Mouse (Mus musculus) spleen, adult 2 months (tissue): ENCODE data around the gene Dmbt1. TPM values are rescaled to one million over a fixed set of nuclear protein-coding genes. Genes with fewer than 3 reads are reported as not detected.

Experiments used
- DNase-seq, 2 experiments: peaks; one replicate each; pipeline versions ENCODE4 v3.0.0 to v3.0.0-alpha.2; 2012 to 2021; ENCODE audit warnings: low spot score in 2 of 2, low read depth in 1 of 2
- H3K27ac ChIP-seq: fragments of 200-500 bp; 2 replicates; pipeline ENCODE4 v1.5.1; 2012; ENCODE audit warnings: low read length, inconsistent platforms; ENCODE audit not compliant: insufficient read depth
- H3K27me3 ChIP-seq: fragments of 200-500 bp; 2 replicates; pipeline ENCODE4 v1.6.1; 2012; ENCODE audit warnings: mild to moderate bottlenecking, moderate library complexity, low read length, inconsistent platforms; ENCODE audit not compliant: control insufficient read depth, insufficient read depth
- H3K36me3 ChIP-seq: fragments of 200-500 bp; 2 replicates; pipeline ENCODE4 v1.6.1; 2012; ENCODE audit warnings: mild to moderate bottlenecking, low read length, inconsistent platforms; ENCODE audit not compliant: control insufficient read depth, insufficient read depth
- H3K4me1 ChIP-seq: fragments of 200-500 bp; 2 replicates; pipeline ENCODE4 v1.6.1; 2011; ENCODE audit warnings: inconsistent platforms; ENCODE audit not compliant: control insufficient read depth, insufficient read depth, insufficient read length
- H3K4me3 ChIP-seq: fragments of 200-500 bp; 2 replicates; pipeline ENCODE4 v1.5.1; 2011; ENCODE audit warnings: mild to moderate bottlenecking, inconsistent platforms; ENCODE audit not compliant: insufficient read depth, insufficient read length; ENCODE audit errors: extremely low read depth
- CTCF ChIP-seq: fragments of 200-500 bp; IDR thresholded peaks from 2 replicates; pipeline ENCODE4 v1.5.1; 2011; ENCODE audit warnings: mild to moderate bottlenecking, inconsistent platforms; ENCODE audit not compliant: insufficient read depth, insufficient read length, insufficient replicate concordance; ENCODE audit errors: extremely low read depth
- POLR2A ChIP-seq: fragments of 200-500 bp; IDR thresholded peaks from 2 replicates; pipeline ENCODE4 v1.6.1; 2011; ENCODE audit warnings: low read depth, low read length, inconsistent platforms
- WGBS: fragments of 180-500 bp; shearing (Covaris S2); methylation state at CpG from one replicate; pipeline ENCODE4 v1.1.7; 2018; 5-methylcytosine and 5-hydroxymethylcytosine counted together
- polyA plus RNA-seq: library from polyadenylated mRNA; depleted of rRNA; stranded (reverse); fragments of >200 nt; gene quantifications from 2 replicates; pipeline ENCODE4 v1.2.3, GENCODE M21; 2012; rRNA removed

Dmbt1 gene
- polyA plus RNA-seq = 114 and 117 TPM in 2 replicates

DNA sequence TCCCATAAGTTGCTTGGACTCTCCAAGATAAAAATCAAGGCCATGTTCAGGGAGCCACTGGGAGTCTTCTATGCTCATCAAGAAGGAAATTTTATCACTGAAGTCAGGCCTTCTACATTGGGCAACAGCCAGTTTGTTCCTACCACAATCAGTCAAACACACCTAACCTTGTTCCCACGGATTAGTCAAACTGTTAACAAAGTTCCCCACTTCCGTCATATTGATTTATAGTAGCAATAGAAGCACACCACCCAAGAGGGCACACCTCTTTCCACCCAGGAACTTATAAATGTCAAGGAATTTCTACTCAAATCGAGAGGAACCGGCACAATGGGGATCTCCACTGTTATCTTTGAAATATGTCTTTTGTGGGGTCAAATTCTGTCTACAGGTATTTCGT, at the start of gene Dmbt1:
Gene Dmbt1 (plus strand): TSS at position 299 of the 400 bp plus-strand sequence.
- DNase-seq = no peak
- Histone ChIP-seq H3K27ac (no peak within 1 kb of the TSS), H3K4me1 (no peaks in the 10 kb centered on the region), H3K36me3 (no peaks in the 10 kb centered on the region), H3K4me3 (no peak within 1 kb of the TSS), H3K27me3 (no peaks in the 10 kb centered on the region)
- TF ChIP-seq POLR2A (no peak), CTCF (no peak)
- 70% methylated on average over 5 of the region's 5 CpGs for WGBS

GRCm38 (mm10) chr7:130982371-130982770, 49.5 kb upstream of the Dmbt1 start:
- no peaks in the 10 kb centered on the region for H3K36me3 ChIP-seq
- no peak overlapping the region for H3K27ac ChIP-seq
- no peaks in the 10 kb centered on the region for H3K27me3 ChIP-seq
- no peak overlapping the region for H3K4me3 ChIP-seq
- no peaks in the 10 kb centered on the region for H3K4me1 ChIP-seq
- 86% methylated on average over 4 of the region's 4 CpGs for WGBS
- DNase-seq = no peak
- no peak for TF ChIP-seq POLR2A
- no peak for TF ChIP-seq CTCF

GRCm38 (mm10) chr7:130982881-130983280, 49.0 kb upstream of the Dmbt1 start:
- 71% methylated on average over 3 of the region's 3 CpGs for WGBS
- no peak for DNase-seq
- TF ChIP-seq POLR2A (no peak), CTCF (no peak)

DNA sequence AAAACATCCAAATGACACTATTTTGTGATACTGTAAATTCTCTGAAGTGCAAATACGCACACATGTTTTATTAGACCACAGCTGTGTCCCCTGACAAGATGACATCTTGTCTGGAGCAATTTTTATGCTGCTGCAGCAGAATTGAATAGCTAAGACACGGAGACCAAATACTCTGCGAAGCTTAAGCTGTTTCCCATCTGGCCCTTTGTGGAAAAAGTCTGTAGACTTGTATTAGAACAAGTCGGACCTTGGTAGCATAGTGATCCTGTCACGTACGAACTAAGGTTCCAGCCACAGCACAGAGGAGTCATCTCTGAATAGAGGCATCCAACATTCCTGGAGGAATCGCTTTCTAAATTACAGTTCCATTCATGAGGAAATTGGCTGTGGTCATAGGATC, 47.6 kb upstream of the Dmbt1 start:
- WGBS = 89% methylated on average over 7 of the region's 7 CpGs
- Histone ChIP-seq H3K4me1 (no peaks in the 10 kb centered on the region), H3K4me3 (no peak overlapping the region), H3K36me3 (no peaks in the 10 kb centered on the region), H3K27ac (no peak overlapping the region), H3K27me3 (no peaks in the 10 kb centered on the region)
- DNase-seq = no peak
- TF ChIP-seq CTCF = no peak
- TF ChIP-seq POLR2A = no peak

More at GRCm38 (mm10) chr7:130982881-130983280, 49.0 kb upstream of the Dmbt1 start:
- Histone ChIP-seq H3K4me3 (no peak overlapping the region), H3K4me1 (no peaks in the 10 kb centered on the region), H3K27ac (no peak overlapping the region), H3K27me3 (no peaks in the 10 kb centered on the region), H3K36me3 (no peaks in the 10 kb centered on the region)

- WGBS = 90% methylated on average over 12 of the region's 12 CpGs
- Histone ChIP-seq H3K36me3 (no peaks in the 10 kb centered on the region), H3K27me3 (no peaks in the 10 kb centered on the region), H3K4me1 (no peaks in the 10 kb centered on the region), H3K4me3 (no peak overlapping the region), H3K27ac (no peak overlapping the region)
- TF ChIP-seq POLR2A = no peak
- no peak for TF ChIP-seq CTCF
- DNase-seq = no peak
Measured at GRCm38 (mm10) chr7:130985193-130985592, 46.7 kb upstream of the Dmbt1 start.

GRCm38 (mm10) chr7:130985716-130986115, 46.1 kb upstream of the Dmbt1 start:
- DNase-seq = no peak
- TF ChIP-seq CTCF (no peak), POLR2A (no peak)
- Histone ChIP-seq H3K4me3 (no peak overlapping the region), H3K27ac (no peak overlapping the region), H3K36me3 (no peaks in the 10 kb centered on the region), H3K4me1 (no peaks in the 10 kb centered on the region), H3K27me3 (no peaks in the 10 kb centered on the region)
- WGBS = 86% methylated on average over 3 of the region's 3 CpGs

DNA sequence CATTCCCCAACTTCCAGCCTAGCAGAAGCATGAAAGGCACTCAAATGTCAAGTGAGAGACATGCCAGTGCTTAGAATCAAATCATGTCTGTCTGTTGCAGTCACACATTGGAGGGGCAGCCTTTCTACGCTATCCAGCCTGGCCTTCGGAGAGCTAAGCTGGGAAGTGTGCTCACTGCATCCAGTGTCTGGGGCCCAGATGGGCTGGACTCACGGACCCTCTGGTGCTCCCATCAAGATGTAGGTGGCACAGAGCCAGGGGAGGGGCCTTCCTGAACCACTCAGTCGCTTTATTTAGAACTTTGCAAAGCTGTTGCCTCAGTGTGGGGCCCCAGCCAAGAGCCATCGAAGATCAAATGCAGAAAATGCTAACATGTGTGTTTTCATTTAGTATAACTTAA, 43.7 kb upstream of the Dmbt1 start:
- Histone ChIP-seq H3K36me3 (no peaks in the 10 kb centered on the region), H3K27me3 (no peaks in the 10 kb centered on the region), H3K4me1 (no peaks in the 10 kb centered on the region), H3K27ac (no peak overlapping the region), H3K4me3 (no peak overlapping the region)
- TF ChIP-seq CTCF (no peak), POLR2A (no peak)
- 76% methylated on average over 5 of the region's 5 CpGs for WGBS
- no peak for DNase-seq
